Mouse (Mus musculus): ENCODE data around the gene Gmfg.

DNA sequence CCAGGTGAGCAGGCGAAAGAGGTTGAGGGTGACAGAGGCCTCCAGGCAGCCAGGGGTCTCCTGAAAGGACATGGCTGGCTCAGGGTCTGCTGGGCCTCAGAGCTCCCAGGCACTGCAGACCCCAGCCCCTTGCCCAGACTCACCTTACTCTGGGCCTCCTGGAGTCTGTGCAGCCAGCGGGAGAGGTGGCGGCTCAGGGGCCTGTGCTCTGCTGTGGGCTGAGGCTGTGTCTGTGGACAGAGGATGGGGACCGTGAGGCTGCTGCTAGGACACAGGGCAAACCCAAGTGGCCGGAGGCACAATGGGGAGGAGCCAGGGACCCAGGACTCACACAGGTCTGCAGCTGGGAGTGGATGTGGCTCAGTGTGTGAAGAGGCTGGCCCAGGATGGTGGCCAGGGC is 40.1 kb downstream of the Gmfg start:
- TF ChIP-seq FLI1 (IDR thresholded peaks at IDR 0.05; ENCODE audit: low read length) = no peak
- TF ChIP-seq GATA1 (IDR thresholded peaks at IDR 0.05; ENCODE audit: borderline replicate concordance, low read length) = no peak
